8 mouse cellular contexts compared by ENCODE assay signal in the genomic region with DNA sequence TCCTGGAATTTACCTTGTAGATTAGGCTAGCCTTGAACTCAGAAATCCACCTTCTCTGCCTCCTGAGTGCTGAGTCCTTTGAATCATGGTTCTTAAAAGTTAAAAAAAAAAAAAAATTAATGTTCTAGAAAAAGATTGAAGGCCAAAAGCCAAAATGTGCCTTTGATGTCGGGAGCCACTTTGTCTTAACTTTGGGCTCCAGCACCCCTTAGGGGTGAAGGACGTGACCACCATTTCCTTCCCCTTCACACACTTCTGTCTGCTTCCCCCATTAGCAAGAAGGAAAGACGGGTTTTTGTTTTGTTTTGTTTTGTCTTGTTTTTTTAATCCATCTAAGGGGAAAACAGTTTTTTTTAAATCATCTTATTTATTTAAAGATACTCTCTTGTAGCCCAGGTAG. TPM values are rescaled to one million over a fixed set of nuclear protein-coding genes. Genes with fewer than 3 reads are reported as not detected.
DNase-seq lines count a peak whose midpoint lies in the region; ATAC-seq and TF ChIP-seq lines count a peak whose summit lies in the region.

No protein-coding gene starts in this region.

- H3K9ac ChIP-seq in lung, embryonic 14.5 days: no peak overlapping the region

- 63% methylated on average over 3 of the region's 3 CpGs for WGBS in lung, embryonic 14.5 days
- WGBS in bone marrow, adult 2 months: 12% methylated on average over 3 of the region's 3 CpGs

- no peaks in the 10 kb centered on the region for H3K36me3 ChIP-seq in lung, embryonic 14.5 days (ENCODE audit: insufficient read depth)

- DNase-seq in gastrocnemius, adult 2 months: no peak
- DNase-seq in gastrocnemius, postnatal 36 days: no peak
- peak; percentile 31 for DNase-seq in lung, embryonic 14.5 days
- DNase-seq in lung, postnatal 25 days (ENCODE audit: low spot score): no peak
- DNase-seq in lung, postnatal 36 days: peak; percentile 39
- DNase-seq in urinary bladder, adult 18-20 months (ENCODE audit: low spot score in 2 of 2): no peak
- DNase-seq in MN1 (ENCODE audit: low spot score): no peak

- no peaks in the 10 kb centered on the region for H3K27me3 ChIP-seq in lung, embryonic 14.5 days (ENCODE audit: insufficient read depth, low read length)

- no peak overlapping the region; the same call in 1 of the 2 replicates for H3K4me2 ChIP-seq in lung, embryonic 14.5 days

- no peaks in the 10 kb centered on the region for H3K9me3 ChIP-seq in lung, embryonic 14.5 days (ENCODE audit: low read depth, low read length)

- H3K4me1 ChIP-seq in lung, embryonic 14.5 days (ENCODE audit: insufficient read depth): peaks cover 45% of the 10 kb centered on the region
- H3K4me1 ChIP-seq in bone marrow, adult 2 months (ENCODE audit: control insufficient read depth, insufficient read depth, low read length): peaks cover 26% of the 10 kb centered on the region

- peak overlapping the region; percentile 94 for H3K27ac ChIP-seq in gastrocnemius, adult 2 months
- H3K27ac ChIP-seq in lung, embryonic 14.5 days (ENCODE audit: low read depth): peak overlapping the region; percentile 92
- peak overlapping the region; percentile 92; the same call in 1 of the 2 replicates for H3K27ac ChIP-seq in bone marrow, adult 2 months (ENCODE audit: control insufficient read depth, insufficient read depth, low read depth, low read length, poor library complexity)

- intact Hi-C loops in gastrocnemius, adult 2 months (cut with DNase I): loop anchor here (2.0 kb wide), 1 partner anchor 47 kb away; no protein-coding TSS in a partner anchor
- intact Hi-C loops in gastrocnemius, postnatal 36 days (cut with DNase I): no loop called here

- TF ChIP-seq CTCF in gastrocnemius, adult 2 months (IDR thresholded peaks at IDR 0.05): no peak
- TF ChIP-seq CTCF in lung, embryonic 14.5 days (IDR thresholded peaks at IDR 0.05; ENCODE audit: low read depth): no peak
- TF ChIP-seq CTCF in bone marrow, adult 2 months (IDR thresholded peaks at IDR 0.05; ENCODE audit: control insufficient read depth, insufficient read depth, low read length): no peak

- H3K4me3 ChIP-seq in gastrocnemius, adult 2 months: peak overlapping the region; percentile 64
- H3K4me3 ChIP-seq in lung, embryonic 14.5 days (ENCODE audit: low read depth, low read length): no peak overlapping the region
- H3K4me3 ChIP-seq in bone marrow, adult 2 months (replicated peaks; ENCODE audit: control insufficient read depth, low read depth, low read length): no peak overlapping the region

- no peak for TF ChIP-seq POLR2A in bone marrow, adult 2 months (IDR thresholded peaks at IDR 0.05; ENCODE audit: borderline replicate concordance, control insufficient read depth, low read depth, low read length)

- no peak for ATAC-seq in lung, embryonic 14.5 days (ENCODE audit: insufficient read depth)

RNA-seq across cellular contexts. Expression of a gene that starts 48.7 kb away (rescaled TPM):
- total RNA-seq in gastrocnemius, adult 2 months (2021): 10 to 100 TPM; 21.5 to 28.2 TPM
- total RNA-seq in gastrocnemius, postnatal 36 days (2021): 10 to 100 TPM; 18.6 to 23.7 TPM
- 44.6 and 44.8 TPM in 2 replicates for polyA plus RNA-seq in lung, embryonic 14.5 days (2014; fragmentation: Nextera tagmentation; extraction: Ambion mirVana)
- polyA plus RNA-seq in bone marrow, adult 2 months (2011; ENCODE audit: insufficient read depth, insufficient read length, low replicate concordance, missing spikeins): 1.7 and 3.4 TPM in 2 replicates

Comparison
In these comparisons a context has a peak if more than half of its experiments do, and no peak if none do; other contexts are left out.
1. DNase-seq: peak in lung, embryonic 14.5 days (single experiment) and lung, postnatal 36 days (single experiment); none in gastrocnemius, adult 2 months (single experiment), gastrocnemius, postnatal 36 days (0 of 2), lung, postnatal 25 days (single experiment), urinary bladder, adult 18-20 months (0 of 2) and MN1 (single experiment).
2. Peak in every context shown above with its lines, with median percentiles within 50 percentile points of each other: H3K27ac ChIP-seq.